Mouse (Mus musculus): Measurements from ENCODE around the gene Eif4a1. TPM values are rescaled to one million over a fixed set of nuclear protein-coding genes. Genes with fewer than 3 reads are reported as not detected.
"Not testable (repeated sequence)": the region's sequence is repeated elsewhere in the genome, so short reads cannot be mapped to it uniquely, and the experiment has no call there.

The Eif4a1 gene
- polyA plus RNA-seq, 1 experiment: 335 TPM

- no peak overlapping the region for H3K27ac ChIP-seq (ENCODE audit: insufficient read depth, low read length)
- no peak overlapping the region for H3K4me3 ChIP-seq (ENCODE audit: insufficient read depth, low read length)
- H3K4me1 ChIP-seq (ENCODE audit: control insufficient read depth, insufficient read depth, low read length): no peaks in the 10 kb centered on the region
- TF ChIP-seq POLR2A (IDR thresholded peaks at IDR 0.05; ENCODE audit: extremely low read depth, insufficient read depth, low read length): no peak
- no peak for TF ChIP-seq CTCF (IDR thresholded peaks at IDR 0.05; ENCODE audit: extremely low read depth, insufficient read depth, low read length)
Observed at GRCm38 (mm10) chr11:69703814-69704612, 31.8 kb upstream of the Eif4a1 start.

- H3K4me1 ChIP-seq (ENCODE audit: control insufficient read depth, insufficient read depth, low read length); H3K27ac ChIP-seq (ENCODE audit: insufficient read depth, low read length); H3K4me3 ChIP-seq (ENCODE audit: insufficient read depth, low read length): not testable (repeated sequence)
Observed at GRCm38 (mm10) chr11:69703381-69703780, 31.2 kb upstream of the Eif4a1 start.

- not testable (repeated sequence) for H3K27ac ChIP-seq (ENCODE audit: insufficient read depth, low read length); H3K4me1 ChIP-seq (ENCODE audit: control insufficient read depth, insufficient read depth, low read length); H3K4me3 ChIP-seq (ENCODE audit: insufficient read depth, low read length)
Observed at GRCm38 (mm10) chr11:69702886-69703285, 30.7 kb upstream of the Eif4a1 start.

GRCm38 (mm10) chr11:69699595-69699994, 27.4 kb upstream of the Eif4a1 start:
- TF ChIP-seq CTCF (IDR thresholded peaks at IDR 0.05; ENCODE audit: extremely low read depth, insufficient read depth, low read length) (no peak), POLR2A (IDR thresholded peaks at IDR 0.05; ENCODE audit: extremely low read depth, insufficient read depth, low read length) (no peak)
- no peak overlapping the region for H3K4me3 ChIP-seq (ENCODE audit: insufficient read depth, low read length)
- H3K27ac ChIP-seq (ENCODE audit: insufficient read depth, low read length): no peak overlapping the region
- no peaks in the 10 kb centered on the region; the same call in 1 of the 2 replicates for H3K4me1 ChIP-seq (ENCODE audit: control insufficient read depth, insufficient read depth, low read length)

- Histone ChIP-seq H3K4me3 (ENCODE audit: insufficient read depth, low read length) (no peak overlapping the region), H3K4me1 (ENCODE audit: control insufficient read depth, insufficient read depth, low read length) (no peaks in the 10 kb centered on the region; the same call in 1 of the 2 replicates), H3K27ac (ENCODE audit: insufficient read depth, low read length) (no peak overlapping the region)
- TF ChIP-seq CTCF (IDR thresholded peaks at IDR 0.05; ENCODE audit: extremely low read depth, insufficient read depth, low read length): no peak
- TF ChIP-seq POLR2A (IDR thresholded peaks at IDR 0.05; ENCODE audit: extremely low read depth, insufficient read depth, low read length): no peak
Observed at GRCm38 (mm10) chr11:69698574-69698973, 26.4 kb upstream of the Eif4a1 start.

GRCm38 (mm10) chr11:69697396-69697795, 25.2 kb upstream of the Eif4a1 start:
- no peak for TF ChIP-seq CTCF (IDR thresholded peaks at IDR 0.05; ENCODE audit: extremely low read depth, insufficient read depth, low read length)
- H3K4me1 ChIP-seq (ENCODE audit: control insufficient read depth, insufficient read depth, low read length): no peaks in the 10 kb centered on the region; the same call in 1 of the 2 replicates
- H3K4me3 ChIP-seq (ENCODE audit: insufficient read depth, low read length): no peak overlapping the region
- H3K27ac ChIP-seq (ENCODE audit: insufficient read depth, low read length): no peak overlapping the region

GRCm38 (mm10) chr11:69695361-69696181, 23.3 kb upstream of the Eif4a1 start, which contains the start of the genes Tnfsf12 and Tnfsfm13:
Gene Tnfsf12 (minus strand): TSS chr11:69695849.
Gene Tnfsfm13 (minus strand): TSS chr11:69696098.
- Histone ChIP-seq H3K27ac (ENCODE audit: insufficient read depth, low read length) (peak within 1 kb of the TSS; percentile 67), H3K4me3 (ENCODE audit: insufficient read depth, low read length) (peak within 1 kb of the TSS; percentile 35), H3K4me1 (ENCODE audit: control insufficient read depth, insufficient read depth, low read length) (no peaks in the 10 kb centered on the region; the same call in 1 of the 2 replicates)
- TF ChIP-seq CTCF (IDR thresholded peaks at IDR 0.05; ENCODE audit: extremely low read depth, insufficient read depth, low read length) (no peak), POLR2A (IDR thresholded peaks at IDR 0.05; ENCODE audit: extremely low read depth, insufficient read depth, low read length) (peak; percentile 37; the same call in 1 of the 2 replicates)

GRCm38 (mm10) chr11:69695046-69695360, 22.8 kb upstream of the Eif4a1 start:
- Histone ChIP-seq H3K27ac (ENCODE audit: insufficient read depth, low read length) (no peak overlapping the region), H3K4me3 (ENCODE audit: insufficient read depth, low read length) (peak overlapping the region; percentile 35), H3K4me1 (ENCODE audit: control insufficient read depth, insufficient read depth, low read length) (no peaks in the 10 kb centered on the region; the same call in 1 of the 2 replicates)
- TF ChIP-seq POLR2A (IDR thresholded peaks at IDR 0.05; ENCODE audit: extremely low read depth, insufficient read depth, low read length) (0 out of 2 replicates have a peak, but pooled peaks have one; percentile 17), CTCF (IDR thresholded peaks at IDR 0.05; ENCODE audit: extremely low read depth, insufficient read depth, low read length) (no peak)

GRCm38 (mm10) chr11:69693421-69693965, 21.3 kb upstream of the Eif4a1 start:
- Histone ChIP-seq H3K4me1 (ENCODE audit: control insufficient read depth, insufficient read depth, low read length) (no peaks in the 10 kb centered on the region; the same call in 1 of the 2 replicates), H3K4me3 (ENCODE audit: insufficient read depth, low read length) (no peak overlapping the region), H3K27ac (ENCODE audit: insufficient read depth, low read length) (no peak overlapping the region)
- TF ChIP-seq POLR2A (IDR thresholded peaks at IDR 0.05; ENCODE audit: extremely low read depth, insufficient read depth, low read length) (no peak), CTCF (IDR thresholded peaks at IDR 0.05; ENCODE audit: extremely low read depth, insufficient read depth, low read length) (no peak)

Measured in cortical plate, adult 2 months (tissue).